Mouse (Mus musculus): ENCODE data around the gene M1ap.

DNA sequence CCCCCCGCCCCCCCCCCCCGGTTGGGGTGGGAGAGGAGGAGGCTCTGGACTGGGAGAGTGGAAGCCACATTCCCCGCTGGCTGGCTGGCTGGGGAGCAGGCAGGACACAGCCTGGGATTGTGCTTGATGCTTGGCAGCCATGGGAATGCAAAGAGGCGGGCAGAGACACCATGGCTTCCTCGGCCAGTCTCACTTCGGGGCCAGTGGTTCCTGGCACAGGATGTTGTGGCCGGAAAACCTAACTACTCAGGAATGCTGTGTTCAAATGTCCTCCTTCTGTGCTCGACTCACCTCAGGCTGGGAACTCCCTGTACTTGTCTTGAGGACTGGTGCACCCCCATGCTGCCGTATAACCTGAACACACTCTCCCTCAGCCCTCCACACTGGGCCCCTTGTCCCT, 81.0 kb downstream of the M1ap start:
- no peak for TF ChIP-seq MAFK (IDR thresholded peaks at IDR 0.05; ENCODE audit: insufficient read depth, low read depth, low read length)
- TF ChIP-seq ZNF384 (IDR thresholded peaks at IDR 0.05; ENCODE audit: low read depth, low read length): no peak

Data from ES-E14 (cell line).